In genomic region chr8:57737281-57737680, GRCm38 (mm10) we compare ENCODE assay signal across 34 mouse cellular contexts.
"Had no signal": no experiment of that assay in that cellular context is flagged by ENCODE, and none has a peak within 500 bp of the region (broad histone marks: within the 10 kb centered on the region; RNA-seq: fewer than 3 reads in every experiment).

No protein-coding gene starts in this region.

- H3K4me3 ChIP-seq: heart, embryonic 12.5 days; heart, embryonic 13.5 days; heart, embryonic 15.5 days; hindbrain, embryonic 10.5 days; hindbrain, embryonic 12.5 days; hindbrain, embryonic 15.5 days; intestine, embryonic 15.5 days; kidney, embryonic 15.5 days; layer of hippocampus, adult 2 months; left cerebral cortex, adult 2 months had no signal

- H3K4me1 ChIP-seq: heart, embryonic 12.5 days; heart, embryonic 13.5 days; heart, embryonic 15.5 days; hindbrain, embryonic 12.5 days; hindbrain, embryonic 15.5 days; kidney, embryonic 15.5 days had no signal

- H3K4me2 ChIP-seq: heart, embryonic 11.5 days; heart, embryonic 12.5 days; heart, embryonic 13.5 days; heart, embryonic 15.5 days; hindbrain, embryonic 12.5 days; hindbrain, embryonic 14.5 days; hindbrain, embryonic 15.5 days; intestine, embryonic 15.5 days; kidney, embryonic 15.5 days had no signal

- H3K27me3 ChIP-seq: heart, embryonic 12.5 days; heart, embryonic 13.5 days; heart, embryonic 15.5 days; hindbrain, embryonic 12.5 days; hindbrain, embryonic 15.5 days; intestine, embryonic 15.5 days; kidney, embryonic 15.5 days had no signal

- H3K9ac ChIP-seq: heart, embryonic 12.5 days; heart, embryonic 13.5 days; heart, embryonic 15.5 days; hindbrain, embryonic 12.5 days; hindbrain, embryonic 14.5 days; hindbrain, embryonic 15.5 days; intestine, embryonic 15.5 days; kidney, embryonic 15.5 days had no signal

- H3K27ac ChIP-seq: heart, embryonic 13.5 days; heart, embryonic 15.5 days; hindbrain, embryonic 10.5 days; hindbrain, embryonic 12.5 days; hindbrain, embryonic 14.5 days; hindbrain, embryonic 15.5 days; hindbrain, postnatal 0 days; intestine, embryonic 15.5 days; kidney, embryonic 15.5 days; kidney, postnatal 0 days; layer of hippocampus, adult 2 months; left cerebral cortex, adult 2 months had no signal

- DNase-seq: heart, postnatal 10 days; heart, postnatal 14 days; heart, postnatal 36 days; heart, postnatal 4 days; kidney, adult 11 months; kidney, adult 18-20 months; kidney, adult 2 months; kidney, adult 8-10 months; kidney, adult 9 months; kidney, postnatal 10 days; kidney, postnatal 14 days; kidney, postnatal 25 days; kidney, postnatal 36 days; kidney, postnatal 4 days; layer of hippocampus, adult 9-11 months; layer of hippocampus, postnatal 36 days had no signal

- ATAC-seq: hindbrain, embryonic 16.5 days; hindbrain, postnatal 0 days; inflammation-experienced regulatory T-cells, adult 6 months; intestine, embryonic 15.5 days; intestine, embryonic 16.5 days; intestine, postnatal 0 days had no signal

- H3K9me3 ChIP-seq: heart, embryonic 12.5 days; heart, embryonic 13.5 days; heart, embryonic 15.5 days; hindbrain, embryonic 10.5 days; hindbrain, embryonic 12.5 days; hindbrain, embryonic 15.5 days; intestine, embryonic 15.5 days; kidney, embryonic 15.5 days had no signal

- H3K36me3 ChIP-seq: heart, embryonic 12.5 days; heart, embryonic 13.5 days; heart, embryonic 15.5 days; hindbrain, embryonic 10.5 days; hindbrain, embryonic 12.5 days; hindbrain, embryonic 15.5 days; intestine, embryonic 15.5 days; kidney, embryonic 15.5 days had no signal
